Mouse (Mus musculus) CH12.LX (cell line): ENCODE results near the gene Cebpe. TPM values are rescaled to one million over a fixed set of nuclear protein-coding genes. Genes with fewer than 3 reads are reported as not detected.

Experiments
- DNase-seq: peaks from one replicate; pipeline ENCODE4 v3.0.0-alpha.2; 2013; ENCODE audit errors: extremely low read depth
- H3K27ac ChIP-seq: 2 replicates; pipeline ENCODE4 v1.5.1; 2012; ENCODE audit warnings: low read depth, mild to moderate bottlenecking, control low read depth, moderate library complexity; ENCODE audit not compliant: insufficient read depth
- H3K27me3 ChIP-seq: replicated peaks from 2 replicates; pipeline ENCODE3; 2012; ENCODE audit warnings: inconsistent platforms
- H3K36me3 ChIP-seq, 2 experiments: replicated peaks in 1 of 2; 2 replicates each; pipeline versions ENCODE3 to v1.6.1; 2012; ENCODE audit warnings: inconsistent platforms in 1 of 2, low read length in 1 of 2, mild to moderate bottlenecking in 1 of 2, mixed read lengths in 1 of 2, moderate library complexity in 1 of 2; ENCODE audit not compliant: control insufficient read depth in 1 of 2, insufficient read depth in 1 of 2
- H3K4me1 ChIP-seq, 2 experiments: 2 replicates each; pipeline ENCODE4 v1.6.1; 2012; ENCODE audit warnings: inconsistent platforms in 1 of 2, moderate library complexity in 1 of 2; ENCODE audit not compliant: insufficient read depth in 2 of 2, control insufficient read depth in 1 of 2
- H3K4me2 ChIP-seq: 2 replicates; pipeline ENCODE4 v1.6.1; 2012; ENCODE audit warnings: low read depth, mild to moderate bottlenecking, control low read depth; ENCODE audit not compliant: poor library complexity, insufficient read depth, severe bottlenecking
- H3K4me3 ChIP-seq, 3 experiments: fragments of 150-350 bp in 1 of 3; sonication (generic) in 1 of 3; replicated peaks in 1 of 3; 2 replicates each; pipeline versions ENCODE3 to v1.5.1; 2011 to 2012; ENCODE audit warnings: low read depth in 2 of 3, low read length in 2 of 3, mild to moderate bottlenecking in 2 of 3, moderate library complexity in 2 of 3, control low read depth in 1 of 3, improper control_type of control experiment in 1 of 3, inconsistent platforms in 1 of 3, mixed read lengths in 1 of 3; ENCODE audit not compliant: poor library complexity in 1 of 3
- H3K79me2 ChIP-seq: replicated peaks from 2 replicates; pipeline ENCODE4 v1.6.1; 2012; ENCODE audit warnings: mild to moderate bottlenecking, moderate library complexity; ENCODE audit not compliant: control insufficient read depth, poor library complexity, insufficient read depth, severe bottlenecking; ENCODE audit errors: extremely low read depth
- H3K9ac ChIP-seq: 2 replicates; pipeline ENCODE4 v1.6.1; 2012; ENCODE audit warnings: low read depth, mild to moderate bottlenecking, control low read depth, moderate library complexity; ENCODE audit not compliant: insufficient read depth
- H3K9me3 ChIP-seq: replicated peaks from 2 replicates; pipeline ENCODE3; 2012; ENCODE audit warnings: low read length, inconsistent platforms, mixed read lengths
- CTCF ChIP-seq, 2 experiments: IDR thresholded peaks in 1 of 2; conservative IDR thresholded peaks in 1 of 2; 2 replicates each; pipeline ENCODE4 v1.5.1; 2011 to 2012; ENCODE audit warnings: low read depth in 2 of 2, low read length in 2 of 2, improper control_type of control experiment in 1 of 2, inconsistent platforms in 1 of 2, mild to moderate bottlenecking in 1 of 2, moderate library complexity in 1 of 2
- EP300 ChIP-seq: IDR thresholded peaks from 2 replicates; pipeline ENCODE4 v1.6.1; 2011; ENCODE audit warnings: low read length, improper control_type of control experiment
- ETS1 ChIP-seq: conservative IDR thresholded peaks from 2 replicates; pipeline ENCODE4 v1.6.1; 2012; ENCODE audit warnings: low read depth, mild to moderate bottlenecking, inconsistent platforms, low read length, improper control_type of control experiment, moderate library complexity
- JUND ChIP-seq: conservative IDR thresholded peaks from 2 replicates; pipeline ENCODE4 v1.6.1; 2011; ENCODE audit warnings: low read depth, low read length, improper control_type of control experiment
- KAT2A ChIP-seq: IDR thresholded peaks from 2 replicates; pipeline ENCODE4 v1.6.1; 2012; ENCODE audit warnings: low read length, improper control_type of control experiment, inconsistent platforms; ENCODE audit not compliant: insufficient replicate concordance
- MAFK ChIP-seq: IDR thresholded peaks from 2 replicates; pipeline ENCODE4 v1.6.1; 2011; ENCODE audit warnings: low read length, improper control_type of control experiment; ENCODE audit not compliant: insufficient replicate concordance
- MEF2A ChIP-seq: IDR thresholded peaks from 2 replicates; pipeline ENCODE4 v1.6.1; 2014; ENCODE audit warnings: low read depth, mild to moderate bottlenecking, inconsistent platforms, low read length, improper control_type of control experiment, borderline replicate concordance
- MXI1 ChIP-seq: IDR thresholded peaks from 2 replicates; pipeline ENCODE4 v1.6.1; 2011; ENCODE audit warnings: mild to moderate bottlenecking, low read depth, low read length, improper control_type of control experiment
- MYC ChIP-seq: IDR thresholded peaks from 2 replicates; pipeline ENCODE4 v1.6.1; 2011; ENCODE audit warnings: low read depth, mild to moderate bottlenecking, improper control_type of control experiment, low read length
- PAX5 ChIP-seq: IDR thresholded peaks from 2 replicates; pipeline ENCODE4 v1.6.1; 2012; ENCODE audit warnings: low read length, inconsistent platforms, mixed read lengths
- POLR2AphosphoS2 ChIP-seq: IDR thresholded peaks from 2 replicates; pipeline ENCODE4 v1.6.1; 2011; ENCODE audit warnings: low read depth, low read length, improper control_type of control experiment
- RAD21 ChIP-seq: IDR thresholded peaks from 2 replicates; pipeline ENCODE4 v1.6.1; 2011; ENCODE audit warnings: low read depth, mild to moderate bottlenecking, low read length, improper control_type of control experiment, moderate library complexity
- RCOR1 ChIP-seq: conservative IDR thresholded peaks from 2 replicates; pipeline ENCODE4 v1.6.1; 2012; ENCODE audit warnings: low read depth, mild to moderate bottlenecking, inconsistent platforms, low read length, improper control_type of control experiment
- SIN3A ChIP-seq: IDR thresholded peaks from 2 replicates; pipeline ENCODE4 v1.6.1; 2012; ENCODE audit warnings: low read length, improper control_type of control experiment, inconsistent platforms
- SMC3 ChIP-seq: IDR thresholded peaks from 2 replicates; pipeline ENCODE4 v1.6.1; 2011; ENCODE audit warnings: low read depth, low read length, improper control_type of control experiment
- TBP ChIP-seq: conservative IDR thresholded peaks from 2 replicates; pipeline ENCODE4 v1.6.1; 2011; ENCODE audit warnings: low read depth, low read length, improper control_type of control experiment
- USF1 ChIP-seq: IDR thresholded peaks from 2 replicates; pipeline ENCODE4 v1.6.1; 2014; ENCODE audit warnings: low read depth, mild to moderate bottlenecking, inconsistent platforms, low read length, improper control_type of control experiment
- USF2 ChIP-seq: conservative IDR thresholded peaks from 2 replicates; pipeline ENCODE4 v1.6.1; 2011; ENCODE audit warnings: low read depth, low read length, improper control_type of control experiment
- ZC3H11A ChIP-seq: IDR thresholded peaks from 2 replicates; pipeline ENCODE4 v1.6.1; 2012; ENCODE audit warnings: low read depth, mild to moderate bottlenecking, inconsistent platforms, low read length, improper control_type of control experiment
- ZKSCAN1 ChIP-seq: IDR thresholded peaks from 2 replicates; pipeline ENCODE4 v1.6.1; 2012; ENCODE audit warnings: low read depth, inconsistent platforms, low read length, improper control_type of control experiment, borderline replicate concordance
- dilution Hi-C: fragments of 300-500 bp; cut with MboI; formaldehyde crosslinking; loops from 2 replicates; pipeline ENCODE4 v1.14.3; 2020; ENCODE audit warnings: low sequenced_read_pairs; ENCODE audit not compliant: extremely low pct_unique_long_range_greater_than_20kb, extremely low pct_ligation_motif_present
- in situ Hi-C: fragments of 300-500 bp; cut with MboI; formaldehyde crosslinking; loops from 3 replicates; pipeline ENCODE4 v1.14.3; 2019; ENCODE audit warnings: low sequenced_read_pairs, low pct_ligation_motif_present, low pct_unique_long_range_greater_than_20kb, mixed read lengths
- polyA plus RNA-seq: library from polyadenylated mRNA; unstranded; fragments of >175 nt; gene quantifications from 2 replicates; pipeline ENCODE4 v1.2.1, GENCODE M21; 2012; ENCODE audit warnings: low read depth; ENCODE audit not compliant: insufficient read length
- total RNA-seq, 2 experiments: library from RNA; depleted of rRNA; stranded (reverse); fragments of 300-350 nt in 1 of 2; fragments of >200 nt in 1 of 2; gene quantifications; 2 replicates each; pipeline ENCODE4 v1.2.3; 2012 to 2014

Cebpe gene
- total and polyA plus RNA-seq, 3 experiments = 0.34 TPM; not detected in 2

- no peak overlapping the region for H3K4me2 ChIP-seq
- no peaks in the 10 kb centered on the region for H3K36me3 ChIP-seq
- H3K4me1 ChIP-seq = peaks cover 1 to 11% of the 10 kb centered on the region in 2 experiments; a peak in 2 of 4 replicates
- TF ChIP-seq MXI1 = no peak
- no peak for TF ChIP-seq KAT2A
- no peak for TF ChIP-seq MAFK
- no peak for TF ChIP-seq MYC
- TF ChIP-seq MEF2A = no peak
- TF ChIP-seq USF1 = no peak
- TF ChIP-seq ZKSCAN1 = no peak
- no peak for TF ChIP-seq ETS1
- TF ChIP-seq TBP = no peak
- no peak for TF ChIP-seq PAX5
- no peak for TF ChIP-seq EP300
- TF ChIP-seq RAD21 = no peak
- no peak for TF ChIP-seq SMC3
- no peak for TF ChIP-seq ZC3H11A
- TF ChIP-seq JUND = no peak
- TF ChIP-seq, all 38 proteins: peak for 0
- H3K79me2 ChIP-seq = no peaks in the 10 kb centered on the region
- dilution Hi-C loops = no loop called here
- H3K9me3 ChIP-seq = peaks cover 2% of the 10 kb centered on the region
- in situ Hi-C loops = no loop called here
- no peak overlapping the region for H3K27ac ChIP-seq
- H3K9ac ChIP-seq = no peak overlapping the region
- no peak for DNase-seq
- no peaks in the 10 kb centered on the region for H3K27me3 ChIP-seq
- no peak overlapping the region for H3K4me3 ChIP-seq
Observed at GRCm38 (mm10) chr14:54721711-54722110, 9.7 kb upstream of the Cebpe start.

- TF ChIP-seq MAFK = no peak
- no peak for TF ChIP-seq MYC
- TF ChIP-seq CTCF (conservative IDR thresholded peaks at IDR 0.05 in 1 of 2, IDR thresholded peaks at IDR 0.05 in 1 of 2; ENCODE audit: low read depth in 2 of 2, low read length in 2 of 2) = no peak
- no peak for TF ChIP-seq POLR2AphosphoS2
- no peak for TF ChIP-seq USF2
- TF ChIP-seq RCOR1 = no peak
- TF ChIP-seq MEF2A = no peak
- no peak for TF ChIP-seq SIN3A
- H3K27ac ChIP-seq = no peak overlapping the region
- dilution Hi-C loops = no loop called here
Observed at GRCm38 (mm10) chr14:54720654-54721350, 8.8 kb upstream of the Cebpe start.

More at GRCm38 (mm10) chr14:54720654-54721350, 8.8 kb upstream of the Cebpe start:
- Histone ChIP-seq H3K27me3 (peaks cover 1% of the 10 kb centered on the region), H3K36me3 (no peaks in the 10 kb centered on the region), H3K4me3 (no peak overlapping the region), H3K4me2 (no peak overlapping the region), H3K4me1 (peaks cover 0 to 10% of the 10 kb centered on the region in 2 experiments; a peak in 1 of 4 replicates), H3K79me2 (no peaks in the 10 kb centered on the region), H3K9ac (no peak overlapping the region), H3K9me3 (peaks cover 9% of the 10 kb centered on the region)
- no peak for DNase-seq
- in situ Hi-C loops = no loop called here
